Mouse (Mus musculus): Measurements from ENCODE around the gene Gpat2.

- TF ChIP-seq POLR2A (IDR thresholded peaks at IDR 0.05; ENCODE audit: low read depth, low read length) (no peak), CTCF (IDR thresholded peaks at IDR 0.05; ENCODE audit: extremely low read depth, insufficient read depth, insufficient read length, insufficient replicate concordance) (no peak)
Observed at GRCm38 (mm10) chr2:127483001-127483400, 58.0 kb downstream of the Gpat2 start.

Data from spleen, adult 2 months (tissue).